In genomic region chr7:45703521-45704033, GRCm38 (mm10) we compare ENCODE assay signal across 8 mouse cellular contexts. TPM values are rescaled to one million over a fixed set of nuclear protein-coding genes. Genes with fewer than 3 reads are reported as not detected.
DNase-seq lines count a peak whose midpoint lies in the region; ATAC-seq and TF ChIP-seq lines count a peak whose summit lies in the region.

No protein-coding gene starts in this region.

- WGBS in heart, embryonic 12.5 days = 35% methylated on average over 12 of the region's 12 CpGs
- WGBS in heart, embryonic 16.5 days = 44% methylated on average over 12 of the region's 12 CpGs
- WGBS in midbrain, embryonic 10.5 days = 50% methylated on average over 12 of the region's 12 CpGs

- peak overlapping the region; percentile 73 for H3K27ac ChIP-seq in heart, embryonic 12.5 days (ENCODE audit: poor library complexity, severe bottlenecking)
- peak overlapping the region; percentile 82 for H3K27ac ChIP-seq in MEL (ENCODE audit: control insufficient read depth, low read depth, low read length)
- peak overlapping the region; percentile 91 for H3K27ac ChIP-seq in heart, embryonic 16.5 days (ENCODE audit: low read length)
- peak overlapping the region; percentile 87 for H3K27ac ChIP-seq in midbrain, embryonic 10.5 days (replicated peaks)

- peaks cover 28% of the 10 kb centered on the region for H3K27me3 ChIP-seq in heart, embryonic 12.5 days (replicated peaks)
- peaks cover 0 to 2% of the 10 kb centered on the region in 2 experiments; a peak in 2 of 4 replicates for H3K27me3 ChIP-seq in MEL (ENCODE audit: control insufficient read depth in 1 of 2, insufficient read depth in 2 of 2, low read length in 2 of 2)
- H3K27me3 ChIP-seq in heart, embryonic 16.5 days (ENCODE audit: control insufficient read depth, insufficient read depth, low read length) = peaks cover 19% of the 10 kb centered on the region
- H3K27me3 ChIP-seq in midbrain, embryonic 10.5 days (ENCODE audit: low read depth, poor library complexity, severe bottlenecking) = peaks cover 25% of the 10 kb centered on the region

- intact Hi-C loops in heart, postnatal 25 days (cut with DNase I) = no loop called here

- peaks cover 7% of the 10 kb centered on the region for H3K79me2 ChIP-seq in MEL (ENCODE audit: control insufficient read depth, insufficient read depth, low read length, poor library complexity)

- TF ChIP-seq CTCF in MEL (IDR thresholded peaks at IDR 0.05 in 2 of 3, conservative IDR thresholded peaks at IDR 0.05 in 1 of 3; ENCODE audit: control insufficient read depth in 1 of 3, insufficient read depth in 1 of 3, low read depth in 2 of 3, low read length in 3 of 3, poor library complexity in 1 of 3, severe bottlenecking in 1 of 3) = no peak

- no peaks in the 10 kb centered on the region for H3K9me3 ChIP-seq in heart, embryonic 12.5 days (replicated peaks)
- no peaks in the 10 kb centered on the region for H3K9me3 ChIP-seq in MEL (replicated peaks; ENCODE audit: insufficient read depth, low read length)
- no peaks in the 10 kb centered on the region for H3K9me3 ChIP-seq in heart, embryonic 16.5 days (replicated peaks; ENCODE audit: control insufficient read depth, low read length)
- no peaks in the 10 kb centered on the region for H3K9me3 ChIP-seq in midbrain, embryonic 10.5 days (replicated peaks)

- peak overlapping the region; percentile 66; the same call in 1 of the 2 replicates for H3K9ac ChIP-seq in heart, embryonic 12.5 days
- peak overlapping the region; percentile 69 for H3K9ac ChIP-seq in MEL (ENCODE audit: control insufficient read depth, low read depth, low read length, poor library complexity, severe bottlenecking)
- peak overlapping the region; percentile 66 for H3K9ac ChIP-seq in heart, embryonic 16.5 days (ENCODE audit: low read length)

- no peak for TF ChIP-seq POLR2A in MEL (IDR thresholded peaks at IDR 0.05; ENCODE audit: control insufficient read depth in 1 of 2, insufficient read depth in 1 of 2, low read depth in 1 of 2, low read length in 2 of 2, poor library complexity in 1 of 2)

- DNase-seq in heart, postnatal 25 days (ENCODE audit: low spot score) = no peak
- no peak for DNase-seq in MEL (ENCODE audit: low read depth, low spot score)
- no peak for DNase-seq in midbrain, embryonic 10.5 days (ENCODE audit: low spot score)
- DNase-seq in urinary bladder, postnatal 36 days (ENCODE audit: low spot score in 2 of 2) = no peak
- DNase-seq in adrenal gland, postnatal 36 days = no peak
- no peak for DNase-seq in embryo, embryonic 10.5 days (ENCODE audit: low spot score)

- TF ChIP-seq EP300 in MEL (IDR thresholded peaks at IDR 0.05; ENCODE audit: low read depth in 1 of 2, low read length in 2 of 2) = no peak

- H3K4me2 ChIP-seq in heart, embryonic 12.5 days = peak overlapping the region; percentile 95
- peak overlapping the region; percentile 99 for H3K4me2 ChIP-seq in heart, embryonic 16.5 days (ENCODE audit: low read depth, low read length)

- H3K36me3 ChIP-seq in heart, embryonic 12.5 days = no peaks in the 10 kb centered on the region
- peaks cover 0 to 3% of the 10 kb centered on the region in 2 experiments; a peak in 2 of 4 replicates for H3K36me3 ChIP-seq in MEL (ENCODE audit: control insufficient read depth in 1 of 2, insufficient read depth in 2 of 2, low read length in 2 of 2)
- H3K36me3 ChIP-seq in heart, embryonic 16.5 days (ENCODE audit: control insufficient read depth, insufficient read depth) = no peaks in the 10 kb centered on the region
- no peaks in the 10 kb centered on the region for H3K36me3 ChIP-seq in midbrain, embryonic 10.5 days

- ATAC-seq in heart, embryonic 12.5 days (ENCODE audit: insufficient number of reproducible peaks, low FRiP score) = no peak
- no peak for ATAC-seq in heart, embryonic 16.5 days (replicated peaks; ENCODE audit: extremely low read depth, insufficient read depth, low FRiP score)

- H3K4me3 ChIP-seq in heart, embryonic 12.5 days = peak overlapping the region; percentile 69
- peak overlapping the region; percentile 33 to 58 for H3K4me3 ChIP-seq in MEL (ENCODE audit: control insufficient read depth in 1 of 2, insufficient read depth in 1 of 2, low read depth in 2 of 2, low read length in 2 of 2)
- peak overlapping the region; percentile 52 for H3K4me3 ChIP-seq in heart, embryonic 16.5 days (ENCODE audit: low read length)
- peak overlapping the region; percentile 73 for H3K4me3 ChIP-seq in midbrain, embryonic 10.5 days

- TF ChIP-seq RAD21 in MEL (IDR thresholded peaks at IDR 0.05; ENCODE audit: low read depth, low read length) = no peak

- H3K4me1 ChIP-seq in heart, embryonic 12.5 days (replicated peaks) = peaks cover 61% of the 10 kb centered on the region
- H3K4me1 ChIP-seq in MEL (ENCODE audit: control insufficient read depth in 1 of 2, insufficient read depth in 2 of 2, low read length in 2 of 2) = peaks cover 0 to 14% of the 10 kb centered on the region in 2 experiments; a peak in 2 of 4 replicates
- H3K4me1 ChIP-seq in heart, embryonic 16.5 days (ENCODE audit: control insufficient read depth, insufficient read depth, low read length) = peaks cover 51% of the 10 kb centered on the region
- peaks cover 81% of the 10 kb centered on the region for H3K4me1 ChIP-seq in midbrain, embryonic 10.5 days

TF ChIP-seq in MEL, 35 proteins besides CTCF, POLR2A, EP300 and RAD21 (continues in another document):
- no peak for TF ChIP-seq SMC3 (IDR thresholded peaks at IDR 0.05; ENCODE audit: low read depth, low read length)
- TF ChIP-seq GATA1 (IDR thresholded peaks at IDR 0.05; ENCODE audit: low read depth, low read length) = no peak
- no peak for TF ChIP-seq JUND (IDR thresholded peaks at IDR 0.05; ENCODE audit: low read depth, low read length)
- no peak for TF ChIP-seq ZMIZ1 (IDR thresholded peaks at IDR 0.05; ENCODE audit: low read depth, low read length)
- no peak for TF ChIP-seq NRF1 (IDR thresholded peaks at IDR 0.05; ENCODE audit: insufficient read depth, low read depth, low read length, poor library complexity, severe bottlenecking)
- no peak for TF ChIP-seq CHD2 (IDR thresholded peaks at IDR 0.05; ENCODE audit: low read length)
- TF ChIP-seq MYC (IDR thresholded peaks at IDR 0.05; ENCODE audit: low read depth, low read length) = no peak
- TF ChIP-seq MEF2A (IDR thresholded peaks at IDR 0.05; ENCODE audit: extremely low read depth, insufficient replicate concordance, low read depth, low read length, poor library complexity, severe bottlenecking) = no peak
- no peak for TF ChIP-seq CHD1 (IDR thresholded peaks at IDR 0.05; ENCODE audit: low read depth, low read length)

RNA-seq across cellular contexts. Expression of gene Dbp, which starts 1.3 kb away (rescaled TPM):
- 4.1 and 5.3 TPM in 2 replicates for polyA plus RNA-seq in heart, embryonic 12.5 days (2016; fragmentation: Nextera tagmentation; extraction: Ambion mirVana)
- 100 to 1,000 TPM in 1 of 2 experiments, 10 to 100 TPM in 1; 13.6 to 153 TPM for total RNA-seq in heart, postnatal 25 days (2021)
- total RNA-seq in MEL (2012; rRNA removed) = 21.1 and 24.4 TPM in 2 replicates
- polyA plus RNA-seq in MEL (2012; ENCODE audit: insufficient read depth in 1 of 2, insufficient read length in 2 of 2, low read depth in 1 of 2, low replicate concordance in 2 of 2, missing spikeins in 1 of 2) = 10 to 100 TPM in 1 of 2 experiments, not detected in 1; 22.5 TPM
- 3.0 and 3.6 TPM in 2 replicates for polyA plus RNA-seq in heart, embryonic 16.5 days (2015; fragmentation: Nextera tagmentation; extraction: Ambion mirVana)
- polyA plus RNA-seq in midbrain, embryonic 10.5 days (2016; fragmentation: Nextera tagmentation; extraction: Ambion mirVana) = 2.1 and 2.9 TPM in 2 replicates
- total RNA-seq in adrenal gland, postnatal 36 days (2021) = 100 to 1,000 TPM; 125 to 262 TPM

RNA-seq across cellular contexts. Expression of gene Car11, which starts 3.9 kb away (rescaled TPM):
- polyA plus RNA-seq in heart, embryonic 12.5 days (2016; fragmentation: Nextera tagmentation; extraction: Ambion mirVana) = 5.4 and 5.8 TPM in 2 replicates
- total RNA-seq in heart, postnatal 25 days (2021) = 1 to 10 TPM; 2.5 to 3.8 TPM
- total RNA-seq in MEL (2012; rRNA removed) = 0.29 and 0.77 TPM in 2 replicates
- polyA plus RNA-seq in MEL (2012; ENCODE audit: insufficient read depth in 1 of 2, insufficient read length in 2 of 2, low read depth in 1 of 2, low replicate concordance in 2 of 2, missing spikeins in 1 of 2) = 1 to 10 TPM in 1 of 2 experiments, not detected in 1; 1.5 TPM
- polyA plus RNA-seq in heart, embryonic 16.5 days (2015; fragmentation: Nextera tagmentation; extraction: Ambion mirVana) = 4.2 and 5.1 TPM in 2 replicates
- polyA plus RNA-seq in midbrain, embryonic 10.5 days (2016; fragmentation: Nextera tagmentation; extraction: Ambion mirVana) = 4.6 and 4.9 TPM in 2 replicates
- 10 to 100 TPM in 1 of 2 experiments, 1 to 10 TPM in 1; 8.6 to 10.2 TPM for total RNA-seq in adrenal gland, postnatal 36 days (2021)

RNA-seq across cellular contexts. Expression of gene Sec1, which starts 9.4 kb away (rescaled TPM):
- 0.18 and 0.49 TPM in 2 replicates for polyA plus RNA-seq in heart, embryonic 12.5 days (2016; fragmentation: Nextera tagmentation; extraction: Ambion mirVana)
- total RNA-seq in heart, postnatal 25 days (2021) = under 1 TPM in 1 of 2 experiments, not detected in 1; 0.16 TPM
- total RNA-seq in MEL (2012; rRNA removed) = not detected in 2 replicates
- polyA plus RNA-seq in MEL (2012; ENCODE audit: insufficient read depth in 1 of 2, insufficient read length in 2 of 2, low read depth in 1 of 2, low replicate concordance in 2 of 2, missing spikeins in 1 of 2) = not detected
- polyA plus RNA-seq in heart, embryonic 16.5 days (2015; fragmentation: Nextera tagmentation; extraction: Ambion mirVana) = 0.33 and 0.65 TPM in 2 replicates
- 0.32 and 0.34 TPM in 2 replicates for polyA plus RNA-seq in midbrain, embryonic 10.5 days (2016; fragmentation: Nextera tagmentation; extraction: Ambion mirVana)
- total RNA-seq in adrenal gland, postnatal 36 days (2021) = under 1 TPM; 0.23 to 0.99 TPM

RNA-seq across cellular contexts. Expression of gene Rpl18, which starts 11.7 kb away (rescaled TPM):
- 603 and 625 TPM in 2 replicates for polyA plus RNA-seq in heart, embryonic 12.5 days (2016; fragmentation: Nextera tagmentation; extraction: Ambion mirVana)
- total RNA-seq in heart, postnatal 25 days (2021) = 100 to 1,000 TPM; 507 to 553 TPM
- 3,210 and 3,724 TPM in 2 replicates for total RNA-seq in MEL (2012; rRNA removed)
- polyA plus RNA-seq in MEL (2012; ENCODE audit: insufficient read depth in 1 of 2, insufficient read length in 2 of 2, low read depth in 1 of 2, low replicate concordance in 2 of 2, missing spikeins in 1 of 2) = 1,000 to 10,000 TPM in 1 of 2 experiments, not detected in 1; 3,544 TPM
- 520 and 591 TPM in 2 replicates for polyA plus RNA-seq in heart, embryonic 16.5 days (2015; fragmentation: Nextera tagmentation; extraction: Ambion mirVana)
- 965 and 1,116 TPM in 2 replicates for polyA plus RNA-seq in midbrain, embryonic 10.5 days (2016; fragmentation: Nextera tagmentation; extraction: Ambion mirVana)
- total RNA-seq in adrenal gland, postnatal 36 days (2021) = 1,000 to 10,000 TPM; 1,050 to 1,062 TPM

RNA-seq across cellular contexts. Expression of gene Sphk2, which starts 14.2 kb away (rescaled TPM):
- 18.5 and 20.0 TPM in 2 replicates for polyA plus RNA-seq in heart, embryonic 12.5 days (2016; fragmentation: Nextera tagmentation; extraction: Ambion mirVana)
- total RNA-seq in heart, postnatal 25 days (2021) = 10 to 100 TPM; 15.8 to 16.7 TPM
- total RNA-seq in MEL (2012; rRNA removed) = 18.3 and 21.0 TPM in 2 replicates
- polyA plus RNA-seq in MEL (2012; ENCODE audit: insufficient read depth in 1 of 2, insufficient read length in 2 of 2, low read depth in 1 of 2, low replicate concordance in 2 of 2, missing spikeins in 1 of 2) = 10 to 100 TPM in 1 of 2 experiments, not detected in 1; 40.2 TPM
- 18.9 and 19.1 TPM in 2 replicates for polyA plus RNA-seq in heart, embryonic 16.5 days (2015; fragmentation: Nextera tagmentation; extraction: Ambion mirVana)
- polyA plus RNA-seq in midbrain, embryonic 10.5 days (2016; fragmentation: Nextera tagmentation; extraction: Ambion mirVana) = 32.3 and 32.8 TPM in 2 replicates
- 10 to 100 TPM; 35.5 to 35.6 TPM for total RNA-seq in adrenal gland, postnatal 36 days (2021)
